Mouse (Mus musculus): Measurements from ENCODE around the gene Mpzl2.
A peak's percentile ranks its signal among the peaks of the same experiment; 100 is the strongest.

Mpzl2 gene

DNA sequence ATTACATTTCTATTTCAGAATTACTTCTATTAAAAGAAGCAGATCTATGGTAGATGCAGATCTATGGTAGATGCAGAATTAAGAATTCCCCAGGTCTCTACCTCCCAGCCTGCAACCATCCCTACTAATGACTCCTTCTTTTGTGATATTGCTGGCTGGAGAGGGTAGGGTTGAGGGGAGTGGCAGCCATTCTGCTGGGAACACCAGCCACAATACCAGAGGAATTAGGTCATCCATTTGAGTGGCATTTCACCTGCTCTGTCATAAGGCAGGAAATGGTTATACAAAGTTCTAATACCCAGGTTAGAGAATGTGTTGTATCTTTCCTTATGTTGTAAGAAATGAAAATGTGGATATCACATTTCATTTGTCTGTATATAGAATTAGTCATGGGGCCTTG is 48.4 kb downstream of the Mpzl2 start:
- DNase-seq = no peak

GRCm38 (mm10) chr9:45090811-45091210 is 51.2 kb downstream of the Mpzl2 start:
- no peak for DNase-seq

GRCm38 (mm10) chr9:45092641-45093040 is 53.0 kb downstream of the Mpzl2 start:
- peak; percentile 45 to 68 for DNase-seq

- DNase-seq = peak in 1 of 2 experiments; percentile 38
Measured at GRCm38 (mm10) chr9:45095149-45095937, 55.7 kb downstream of the Mpzl2 start.

GRCm38 (mm10) chr9:45097877-45098276 is 58.3 kb downstream of the Mpzl2 start:
- DNase-seq = no peak

- no peak for DNase-seq
Measured at GRCm38 (mm10) chr9:45098426-45098825, 58.8 kb downstream of the Mpzl2 start.

GRCm38 (mm10) chr9:45102528-45102927 is 62.9 kb downstream of the Mpzl2 start:
- no peak for DNase-seq

DNA sequence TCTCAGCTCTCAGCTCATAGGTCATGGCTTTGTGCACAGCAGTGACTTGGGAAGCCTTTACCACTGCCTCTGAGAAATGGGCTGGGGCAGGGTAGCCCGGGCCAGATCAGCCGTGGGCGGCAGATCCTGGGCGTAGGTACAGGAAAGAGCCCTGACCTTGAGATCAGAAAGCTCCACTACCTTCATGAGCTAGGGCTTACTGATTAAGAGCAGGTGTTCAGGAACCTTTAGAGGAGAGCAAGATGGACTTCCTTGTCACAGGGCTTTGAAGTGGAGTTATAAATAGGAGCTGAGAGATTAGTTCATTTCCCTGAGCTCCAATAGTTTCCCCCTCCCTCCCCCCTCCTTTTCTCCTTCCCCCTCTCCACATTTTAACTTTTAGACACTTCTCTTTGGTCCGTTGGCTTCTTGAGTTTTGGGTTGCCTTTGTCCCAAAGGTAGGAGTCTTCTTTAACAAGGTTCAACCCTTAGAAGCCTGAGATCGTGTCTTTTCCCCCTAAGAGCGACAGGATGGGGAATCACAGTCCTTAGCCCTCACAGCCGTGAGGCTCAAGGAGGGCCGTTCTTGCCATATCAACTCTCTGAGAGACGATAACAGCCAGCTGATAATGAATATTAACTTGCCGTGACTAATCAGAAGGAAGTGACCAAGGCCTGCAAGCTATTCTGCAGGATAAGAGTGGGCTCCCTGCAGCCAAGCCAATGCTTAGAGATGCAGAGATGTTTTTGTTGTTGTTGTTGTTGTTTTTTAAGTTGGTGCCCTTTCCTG is 63.8 kb downstream of the Mpzl2 start:
- DNase-seq = no peak

Measured in kidney, postnatal 25 days (tissue).